Mouse (Mus musculus): Measurements from ENCODE around the gene 4933402J07Rik. TPM values are rescaled to one million over a fixed set of nuclear protein-coding genes. Genes with fewer than 3 reads are reported as not detected.

4933402J07Rik gene
- polyA plus RNA-seq (2012; rRNA removed) = not detected in 2 replicates

GRCm38 (mm10) chr8:87563553-87563952, at the start of gene 4933402J07Rik:
4933402J07Rik (plus strand) TSS chr8:87563853.

Other genes with a start within 250 kb of the 4933402J07Rik start
- gene Cbln1, start 91.2 kb upstream of the 4933402J07Rik start, polyA plus RNA-seq (2012; rRNA removed) = 0.27 and 0.45 TPM in 2 replicates